Mouse (Mus musculus): ENCODE data around the gene Slc39a11. TPM values are rescaled to one million over a fixed set of nuclear protein-coding genes. Genes with fewer than 3 reads are reported as not detected.
A peak's percentile ranks its signal among the peaks of the same experiment; 100 is the strongest.

Gene Slc39a11
- polyA plus RNA-seq (2016; fragmentation: Nextera tagmentation; extraction: Ambion mirVana) = 18.0 and 18.3 TPM in 2 replicates

- Histone ChIP-seq H3K27ac (peak within 1 kb of the TSS; percentile 90), H3K4me1 (peaks cover 33% of the 10 kb centered on the region), H3K4me3 (peak within 1 kb of the TSS; percentile 95), H3K9me3 (replicated peaks) (no peaks in the 10 kb centered on the region), H3K9ac (peak within 1 kb of the TSS; percentile 94), H3K4me2 (peak within 1 kb of the TSS; percentile 89), H3K36me3 (peaks cover 32% of the 10 kb centered on the region), H3K27me3 (replicated peaks) (peaks cover 11% of the 10 kb centered on the region)
- ATAC-seq = peak; percentile 73
- WGBS (ENCODE audit: insufficient replicate concordance) = under 1% methylated on average over 87 of the region's 91 CpGs
Observed at GRCm38 (mm10) chr11:113649353-113650210, at the start of gene Slc39a11. Gene Slc39a11 (minus strand): TSS chr11:113650079.

- Histone ChIP-seq H3K4me2 (no peak overlapping the region), H3K36me3 (peaks cover 29% of the 10 kb centered on the region), H3K27ac (no peak overlapping the region), H3K9me3 (replicated peaks) (no peaks in the 10 kb centered on the region), H3K4me1 (0 out of 2 replicates have a peak, but pooled peaks cover 3% of the 10 kb centered on the region), H3K27me3 (replicated peaks) (no peaks in the 10 kb centered on the region; the same call in 1 of the 2 replicates), H3K9ac (no peak overlapping the region), H3K4me3 (no peak overlapping the region)
- no peak for ATAC-seq
- WGBS (ENCODE audit: insufficient replicate concordance) = 81% methylated on average over 7 of the region's 7 CpGs
Observed at GRCm38 (mm10) chr11:113699643-113700042, 49.8 kb upstream of the Slc39a11 start.

- 79% methylated on average over 12 of the region's 12 CpGs for WGBS (ENCODE audit: insufficient replicate concordance)
- peak; percentile 53; the same call in 1 of the 2 replicates for ATAC-seq
- 0 out of 2 replicates have a peak, but pooled peaks cover 3% of the 10 kb centered on the region for H3K4me1 ChIP-seq
- no peaks in the 10 kb centered on the region for H3K9me3 ChIP-seq (replicated peaks)
- no peak overlapping the region for H3K27ac ChIP-seq
- peaks cover 45% of the 10 kb centered on the region for H3K36me3 ChIP-seq
- H3K4me2 ChIP-seq = no peak overlapping the region
- no peak overlapping the region for H3K4me3 ChIP-seq
- no peak overlapping the region for H3K9ac ChIP-seq
- no peaks in the 10 kb centered on the region; the same call in 1 of the 2 replicates for H3K27me3 ChIP-seq (replicated peaks)
Observed at GRCm38 (mm10) chr11:113698013-113698545, 48.2 kb upstream of the Slc39a11 start.

- Histone ChIP-seq H3K9ac (no peak overlapping the region), H3K4me2 (no peak overlapping the region), H3K27me3 (replicated peaks) (no peaks in the 10 kb centered on the region; the same call in 1 of the 2 replicates), H3K4me1 (0 out of 2 replicates have a peak, but pooled peaks cover 3% of the 10 kb centered on the region), H3K9me3 (replicated peaks) (no peaks in the 10 kb centered on the region), H3K27ac (no peak overlapping the region), H3K4me3 (no peak overlapping the region), H3K36me3 (peaks cover 50% of the 10 kb centered on the region)
- WGBS (ENCODE audit: insufficient replicate concordance) = 75% methylated on average over 5 of the region's 5 CpGs
- no peak for ATAC-seq
Observed at GRCm38 (mm10) chr11:113697571-113697970, 47.7 kb upstream of the Slc39a11 start.

GRCm38 (mm10) chr11:113691851-113692250, 42.0 kb upstream of the Slc39a11 start:
- Histone ChIP-seq H3K27ac (no peak overlapping the region), H3K9ac (no peak overlapping the region), H3K9me3 (replicated peaks) (no peaks in the 10 kb centered on the region), H3K4me2 (no peak overlapping the region), H3K27me3 (replicated peaks) (no peaks in the 10 kb centered on the region), H3K4me1 (peaks cover 13% of the 10 kb centered on the region), H3K4me3 (no peak overlapping the region), H3K36me3 (peaks cover 96% of the 10 kb centered on the region)
- WGBS (ENCODE audit: insufficient replicate concordance) = 64% methylated on average over 3 of the region's 3 CpGs
- no peak for ATAC-seq

- H3K36me3 ChIP-seq = peaks cover 96% of the 10 kb centered on the region
- no peaks in the 10 kb centered on the region for H3K9me3 ChIP-seq (replicated peaks)
- WGBS (ENCODE audit: insufficient replicate concordance) = 82% methylated on average over 5 of the region's 5 CpGs
- H3K4me1 ChIP-seq = peaks cover 18% of the 10 kb centered on the region
- H3K4me2 ChIP-seq = no peak overlapping the region
- no peak overlapping the region for H3K4me3 ChIP-seq
- H3K27me3 ChIP-seq (replicated peaks) = no peaks in the 10 kb centered on the region
- H3K27ac ChIP-seq = 0 out of 2 replicates have a peak overlapping the region, but pooled peaks have one; percentile 41
- no peak overlapping the region for H3K9ac ChIP-seq
- no peak for ATAC-seq
Observed at GRCm38 (mm10) chr11:113691318-113691717, 41.4 kb upstream of the Slc39a11 start.

GRCm38 (mm10) chr11:113690506-113690905, 40.6 kb upstream of the Slc39a11 start:
- H3K9me3 ChIP-seq (replicated peaks) = no peaks in the 10 kb centered on the region
- H3K9ac ChIP-seq = no peak overlapping the region
- no peak overlapping the region for H3K4me3 ChIP-seq
- H3K27me3 ChIP-seq (replicated peaks) = no peaks in the 10 kb centered on the region
- no peak overlapping the region for H3K4me2 ChIP-seq
- H3K4me1 ChIP-seq = peaks cover 26% of the 10 kb centered on the region
- WGBS (ENCODE audit: insufficient replicate concordance) = 86% methylated on average over 12 of the region's 12 CpGs
- H3K27ac ChIP-seq = no peak overlapping the region
- ATAC-seq = no peak
- H3K36me3 ChIP-seq = peaks cover 89% of the 10 kb centered on the region

- H3K4me3 ChIP-seq = no peak overlapping the region
- WGBS (ENCODE audit: insufficient replicate concordance) = 89% methylated on average over 2 of the region's 2 CpGs
- no peak overlapping the region for H3K9ac ChIP-seq
- no peak for ATAC-seq
- H3K27me3 ChIP-seq (replicated peaks) = no peaks in the 10 kb centered on the region
- H3K9me3 ChIP-seq (replicated peaks) = no peaks in the 10 kb centered on the region
- H3K27ac ChIP-seq = no peak overlapping the region
- no peak overlapping the region; the same call in 1 of the 2 replicates for H3K4me2 ChIP-seq
- peaks cover 43% of the 10 kb centered on the region for H3K4me1 ChIP-seq
- H3K36me3 ChIP-seq = peaks cover 54% of the 10 kb centered on the region
Observed at GRCm38 (mm10) chr11:113687031-113687430, 37.2 kb upstream of the Slc39a11 start.

- Histone ChIP-seq H3K27ac (peak overlapping the region; percentile 98), H3K27me3 (replicated peaks) (no peaks in the 10 kb centered on the region), H3K4me2 (peak overlapping the region; percentile 77), H3K36me3 (peaks cover 35% of the 10 kb centered on the region), H3K9ac (peak overlapping the region; percentile 95), H3K4me3 (peak overlapping the region; percentile 93), H3K9me3 (replicated peaks) (no peaks in the 10 kb centered on the region), H3K4me1 (peaks cover 57% of the 10 kb centered on the region)
- no peak for ATAC-seq
- 31% methylated on average over 25 of the region's 25 CpGs for WGBS (ENCODE audit: insufficient replicate concordance)
Observed at GRCm38 (mm10) chr11:113684707-113685426, 35.0 kb upstream of the Slc39a11 start.

GRCm38 (mm10) chr11:113683957-113684706, 34.3 kb upstream of the Slc39a11 start, which contains the start of the genes Fam104a and D11Wsu47e:
Gene Fam104a (minus strand): TSS chr11:113684155.
Gene D11Wsu47e (plus strand): TSS chr11:113684412.
- H3K27me3 ChIP-seq (replicated peaks) = no peaks in the 10 kb centered on the region
- H3K36me3 ChIP-seq = peaks cover 33% of the 10 kb centered on the region
- H3K4me2 ChIP-seq = peak within 1 kb of the TSS; percentile 77
- no peaks in the 10 kb centered on the region for H3K9me3 ChIP-seq (replicated peaks)
- under 1% methylated on average over 62 of the region's 73 CpGs for WGBS (ENCODE audit: insufficient replicate concordance)
- H3K27ac ChIP-seq = peak within 1 kb of the TSS; percentile 98
- H3K4me1 ChIP-seq = peaks cover 61% of the 10 kb centered on the region
- peak within 1 kb of the TSS; percentile 93 for H3K4me3 ChIP-seq
- peak within 1 kb of the TSS; percentile 95 for H3K9ac ChIP-seq
- peak; percentile 82 for ATAC-seq

GRCm38 (mm10) chr11:113683627-113683956, 33.7 kb upstream of the Slc39a11 start:
- ATAC-seq = no peak; the same call in 1 of the 2 replicates
- peak overlapping the region; percentile 98 for H3K27ac ChIP-seq
- H3K9me3 ChIP-seq (replicated peaks) = no peaks in the 10 kb centered on the region
- no peaks in the 10 kb centered on the region for H3K27me3 ChIP-seq (replicated peaks)
- peaks cover 65% of the 10 kb centered on the region for H3K4me1 ChIP-seq
- H3K4me3 ChIP-seq = peak overlapping the region; percentile 93
- H3K36me3 ChIP-seq = peaks cover 30% of the 10 kb centered on the region
- peak overlapping the region; percentile 95 for H3K9ac ChIP-seq
- H3K4me2 ChIP-seq = peak overlapping the region; percentile 77
- WGBS (ENCODE audit: insufficient replicate concordance) = 5% methylated on average over 37 of the region's 38 CpGs

Measured in liver, embryonic 12.5 days (tissue).